Mouse (Mus musculus) splenic B cell, adult 2 months (primary cell): ENCODE data around the gene Scrt2.

Experiments
- DNase-seq: peaks from one replicate; pipeline ENCODE4 v3.0.0-alpha.2; 2011; ENCODE audit warnings: low read depth, low spot score
- H3K27me3 ChIP-seq: 2 replicates; pipeline ENCODE4 v1.6.1; 2012; ENCODE audit warnings: mild to moderate bottlenecking, low read length, moderate library complexity, mixed read lengths; ENCODE audit not compliant: control insufficient read depth, poor library complexity, insufficient read depth, severe bottlenecking
- H3K36me3 ChIP-seq: 2 replicates; pipeline ENCODE4 v1.6.1; 2012; ENCODE audit warnings: mild to moderate bottlenecking, low read length, moderate library complexity, mixed read lengths; ENCODE audit not compliant: control insufficient read depth, poor library complexity, insufficient read depth, severe bottlenecking

Scrt2 gene

DNA sequence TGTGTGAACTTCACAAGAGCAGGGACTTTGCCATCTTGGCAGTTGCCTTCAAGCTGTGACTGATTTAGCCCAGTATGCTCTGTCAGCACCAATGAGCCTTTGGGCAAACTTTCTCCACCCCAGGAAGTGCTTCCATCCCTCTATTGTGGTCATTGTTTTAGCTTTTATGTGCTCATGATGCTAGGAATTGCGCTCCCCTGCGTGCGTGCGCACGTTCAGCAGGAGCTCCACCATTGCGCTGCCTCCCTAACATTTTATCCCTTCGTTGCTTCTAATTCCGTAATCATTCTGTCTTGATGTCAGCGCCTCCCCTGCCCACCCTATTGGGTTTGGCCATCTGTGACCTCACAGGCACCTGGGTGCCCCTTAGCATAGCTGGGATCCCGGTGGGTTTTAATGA is 25.3 kb downstream of the Scrt2 start:
- DNase-seq: no peak
- Histone ChIP-seq H3K36me3 (no peaks in the 10 kb centered on the region), H3K27me3 (no peaks in the 10 kb centered on the region; the same call in 1 of the 2 replicates)

DNA sequence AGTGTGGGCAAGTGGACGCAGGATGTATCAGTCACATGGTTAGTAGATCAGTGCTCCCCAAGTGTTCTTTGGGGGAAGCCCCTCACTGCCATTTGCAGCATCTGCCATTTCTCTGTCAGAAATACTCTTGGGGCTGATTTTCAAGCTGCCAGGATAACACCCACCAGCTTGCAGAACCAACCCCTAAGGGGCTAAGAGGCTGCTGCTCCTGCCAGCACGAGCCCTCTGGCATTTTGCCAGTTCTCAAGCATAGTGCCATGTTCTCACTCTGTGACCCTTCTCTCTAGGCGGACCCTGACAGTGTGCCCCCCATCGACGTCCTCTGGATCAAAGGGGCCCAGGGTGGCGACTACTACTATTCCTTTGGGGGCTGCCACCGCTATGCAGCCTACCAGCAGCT is 27.4 kb downstream of the Scrt2 start:
- no peaks in the 10 kb centered on the region; the same call in 1 of the 2 replicates for H3K27me3 ChIP-seq
- no peak for DNase-seq
- no peaks in the 10 kb centered on the region for H3K36me3 ChIP-seq

DNA sequence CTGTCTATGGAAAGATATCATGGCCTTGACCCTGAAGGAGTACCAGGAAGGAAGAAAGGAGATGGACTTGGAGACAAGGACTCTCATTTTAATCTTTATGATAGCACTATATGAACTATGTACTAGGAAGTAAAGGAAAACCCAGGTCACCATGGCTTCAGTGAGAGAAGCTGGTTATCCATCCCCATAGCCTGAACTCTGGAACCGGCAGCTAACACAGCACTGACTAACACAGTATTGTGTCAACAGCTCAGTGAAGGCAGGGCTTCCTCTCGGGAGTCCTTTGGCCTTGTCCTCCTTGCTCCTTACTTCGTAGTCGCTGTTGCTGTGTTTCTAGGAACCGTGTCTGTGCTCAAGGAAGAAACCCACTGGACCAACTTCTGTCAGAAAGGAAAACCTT is 28.1 kb downstream of the Scrt2 start:
- Histone ChIP-seq H3K27me3 (no peaks in the 10 kb centered on the region; the same call in 1 of the 2 replicates), H3K36me3 (no peaks in the 10 kb centered on the region)
- no peak for DNase-seq

DNA sequence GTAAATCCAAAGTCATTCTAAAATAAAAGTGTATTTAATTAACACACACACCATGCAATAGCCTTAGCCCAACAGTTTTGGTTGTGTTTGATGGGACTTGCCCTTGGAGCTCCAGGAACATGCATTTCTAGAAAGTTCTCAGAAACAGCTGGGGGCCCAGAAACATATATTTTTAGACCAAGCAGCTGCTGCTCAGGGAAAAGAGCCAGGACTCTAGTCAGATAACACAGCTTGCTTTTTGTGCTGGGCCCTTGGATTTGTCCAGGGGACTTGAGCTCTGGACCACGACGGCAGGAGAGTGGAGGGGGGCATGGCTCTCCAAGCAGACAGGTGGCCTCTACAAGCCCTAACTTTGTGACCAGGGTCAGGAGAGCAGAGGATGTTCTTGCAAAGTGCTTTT is 30.0 kb downstream of the Scrt2 start:
- DNase-seq: no peak
- no peaks in the 10 kb centered on the region for H3K36me3 ChIP-seq
- no peaks in the 10 kb centered on the region; the same call in 1 of the 2 replicates for H3K27me3 ChIP-seq

DNA sequence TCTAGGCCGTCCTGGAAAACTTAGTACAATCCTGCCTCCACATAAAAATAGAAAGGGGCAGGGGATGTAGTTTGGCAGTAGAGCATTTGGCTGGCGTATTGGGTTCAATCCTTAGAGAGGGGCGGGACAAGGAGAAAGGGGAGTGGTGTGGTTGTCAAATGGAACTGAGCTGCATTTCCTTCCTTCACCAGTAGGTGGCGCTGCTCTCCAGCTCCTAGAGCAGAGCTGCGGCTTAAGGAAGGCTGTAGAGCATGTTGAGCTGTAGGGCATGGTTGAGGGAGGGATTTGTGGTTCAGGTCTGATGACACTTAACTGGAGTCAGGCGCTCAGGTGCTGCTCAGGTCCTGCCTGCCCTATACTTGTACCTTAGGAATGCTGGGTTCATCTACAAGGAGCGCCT is 30.6 kb downstream of the Scrt2 start:
- H3K27me3 ChIP-seq: no peaks in the 10 kb centered on the region; the same call in 1 of the 2 replicates
- DNase-seq: peak; percentile 84
- H3K36me3 ChIP-seq: no peaks in the 10 kb centered on the region

DNA sequence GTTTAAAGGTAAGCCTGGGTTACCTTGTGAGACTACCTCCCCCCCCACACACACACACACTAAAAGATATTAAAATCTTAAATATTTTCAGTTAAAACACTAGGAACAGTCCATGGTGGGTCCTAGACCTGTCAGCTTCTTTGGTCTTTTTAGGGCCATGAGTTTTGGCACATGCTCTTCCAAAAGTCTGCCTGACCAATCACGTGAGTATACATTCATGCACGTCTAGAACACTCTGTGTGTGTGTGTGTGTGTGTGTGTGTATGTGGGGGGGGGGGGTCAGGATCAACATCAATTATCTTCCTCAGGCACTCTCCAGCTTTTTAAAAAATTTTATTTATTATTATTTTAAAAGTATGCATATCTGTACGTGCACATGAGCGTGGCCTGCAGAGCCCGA is 31.2 kb downstream of the Scrt2 start:
- Histone ChIP-seq H3K36me3 (no peaks in the 10 kb centered on the region), H3K27me3 (no peaks in the 10 kb centered on the region; the same call in 1 of the 2 replicates)
- DNase-seq: no peak

DNA sequence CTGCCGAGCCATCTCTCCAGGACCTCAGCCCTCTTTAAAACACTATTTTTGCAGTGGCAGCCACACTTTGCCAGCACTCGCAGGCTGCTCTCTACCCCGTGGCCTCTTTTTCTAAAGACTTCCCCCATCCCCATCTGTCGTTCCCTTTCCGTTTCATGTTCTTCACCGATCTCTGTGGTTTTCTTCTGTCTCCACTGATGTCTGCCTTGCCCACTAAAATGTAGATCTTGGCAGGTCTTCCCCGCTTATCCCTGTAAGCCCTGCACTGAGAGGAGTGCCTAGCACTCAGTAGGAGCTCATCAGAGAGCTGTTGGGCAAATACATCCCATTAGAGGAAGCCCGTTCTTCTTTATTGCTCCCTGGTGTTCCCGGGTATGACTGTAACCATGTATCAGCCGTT is 31.6 kb downstream of the Scrt2 start:
- Histone ChIP-seq H3K36me3 (no peaks in the 10 kb centered on the region), H3K27me3 (no peaks in the 10 kb centered on the region)
- no peak for DNase-seq

DNA sequence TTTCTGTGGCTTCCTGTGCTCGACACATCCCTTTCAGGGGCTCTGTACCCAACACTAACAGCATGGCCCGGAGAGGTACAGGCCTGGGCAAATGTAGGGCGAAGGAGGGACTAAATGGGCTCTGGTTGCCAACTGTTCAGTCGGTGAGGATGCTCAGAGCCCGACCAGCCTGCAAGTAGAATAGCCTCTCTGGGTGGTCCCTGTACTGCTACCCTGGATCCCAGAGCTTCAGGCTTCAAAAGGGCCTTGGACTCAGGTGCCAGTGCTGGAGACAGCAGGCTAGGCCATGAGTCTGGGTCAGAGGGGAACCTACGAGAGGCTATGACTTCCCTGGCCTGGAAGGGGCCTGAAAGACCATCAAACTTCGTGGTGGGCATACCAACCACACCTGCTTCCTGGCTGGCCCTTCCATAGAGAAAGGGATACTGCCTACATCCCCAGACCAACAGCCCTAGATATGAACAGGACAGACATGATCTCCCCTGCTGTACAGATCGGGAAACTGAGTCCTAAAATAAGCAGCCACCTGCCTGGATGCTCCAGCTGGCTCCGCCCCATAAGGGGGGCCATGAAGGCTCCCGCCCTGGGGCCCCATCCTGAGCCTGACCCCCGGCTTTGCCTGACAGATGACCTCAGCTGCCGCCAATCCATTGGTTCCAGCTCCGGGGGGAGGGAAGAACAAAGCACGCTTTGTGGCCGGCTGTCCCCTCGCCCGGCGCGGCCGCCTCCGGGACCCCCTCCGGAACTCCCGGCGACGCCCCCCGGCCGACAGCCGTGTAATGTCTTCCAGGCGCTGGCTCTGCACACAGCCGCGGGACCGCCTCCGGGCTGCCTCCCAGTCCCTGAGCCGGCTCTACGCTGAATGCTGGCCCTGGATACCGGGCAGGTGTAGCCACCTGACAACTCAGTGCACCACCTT is 33.0 kb downstream of the Scrt2 start:
- H3K36me3 ChIP-seq: no peaks in the 10 kb centered on the region
- H3K27me3 ChIP-seq: no peaks in the 10 kb centered on the region
- DNase-seq: no peak

DNA sequence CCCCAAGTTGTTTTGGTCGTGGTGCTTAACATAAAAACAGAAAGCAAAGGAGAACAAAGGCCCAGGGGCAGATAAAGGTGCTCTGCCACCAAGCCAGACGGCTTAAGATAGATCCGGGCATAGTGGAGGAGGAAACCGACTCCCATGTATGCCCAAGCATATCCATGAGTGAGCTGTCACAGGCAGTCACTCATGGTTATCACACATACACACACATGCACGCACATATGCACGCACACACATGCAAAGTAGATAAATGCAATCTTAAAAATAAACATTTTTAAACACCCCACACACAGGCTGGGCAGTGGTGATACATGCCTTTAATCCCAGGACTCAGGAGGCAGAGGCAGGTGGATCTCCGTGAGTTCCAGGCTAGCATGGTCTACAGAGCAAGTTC is 36.4 kb downstream of the Scrt2 start:
- Histone ChIP-seq H3K27me3 (no peaks in the 10 kb centered on the region), H3K36me3 (no peaks in the 10 kb centered on the region)
- no peak for DNase-seq

DNA sequence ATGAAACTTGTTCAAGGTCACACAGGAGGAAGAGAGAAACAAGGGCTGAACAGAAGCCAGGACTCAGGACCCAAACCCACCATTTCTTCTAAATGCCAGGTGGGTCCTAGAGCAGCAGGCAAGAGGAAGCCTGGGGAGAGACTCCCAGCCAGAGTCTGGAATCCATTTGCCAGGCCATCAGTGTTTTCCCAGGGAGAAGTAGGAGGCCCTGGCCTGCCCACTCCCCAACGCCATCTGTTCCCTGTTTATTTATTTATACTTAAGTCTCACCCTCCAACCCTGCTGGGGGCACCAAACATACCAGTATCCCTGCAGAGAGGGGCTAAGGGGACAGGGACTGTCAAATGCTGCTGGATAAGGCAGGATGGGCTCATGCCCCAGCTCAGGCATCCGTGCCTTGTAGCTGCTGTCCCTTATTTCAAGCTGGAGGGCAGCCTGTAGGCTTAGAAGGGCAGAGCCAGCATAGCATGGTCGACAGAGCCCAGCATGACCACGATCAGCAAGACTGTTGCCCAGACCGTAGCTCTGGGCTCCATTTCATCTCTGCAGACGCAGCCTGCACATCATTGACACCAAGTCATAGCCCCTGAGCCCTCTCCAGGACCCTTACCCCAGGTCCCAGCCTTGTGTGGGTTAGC is 38.0 kb downstream of the Scrt2 start:
- H3K27me3 ChIP-seq: no peaks in the 10 kb centered on the region
- DNase-seq: no peak
- no peaks in the 10 kb centered on the region for H3K36me3 ChIP-seq

DNA sequence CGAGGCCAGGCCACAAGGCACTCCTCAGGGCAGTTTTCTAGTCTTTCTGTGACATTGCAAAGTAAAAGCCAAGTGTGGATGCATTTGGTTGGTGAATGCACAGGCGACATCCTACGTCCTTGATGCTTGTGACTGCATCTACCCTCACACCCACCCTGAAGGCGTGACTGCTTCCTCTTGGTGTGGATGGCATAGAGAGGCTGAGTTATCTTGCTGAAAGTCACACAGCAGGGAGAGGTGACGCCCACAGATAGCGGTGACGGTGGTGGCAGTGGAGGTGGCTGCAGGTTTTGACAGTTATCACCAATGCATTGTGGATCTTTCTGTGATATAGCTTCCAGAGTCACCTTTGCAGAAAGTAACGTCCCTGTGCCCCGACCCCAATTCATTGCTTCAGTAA is 41.6 kb downstream of the Scrt2 start:
- DNase-seq: no peak
- Histone ChIP-seq H3K36me3 (no peaks in the 10 kb centered on the region), H3K27me3 (no peaks in the 10 kb centered on the region)

DNA sequence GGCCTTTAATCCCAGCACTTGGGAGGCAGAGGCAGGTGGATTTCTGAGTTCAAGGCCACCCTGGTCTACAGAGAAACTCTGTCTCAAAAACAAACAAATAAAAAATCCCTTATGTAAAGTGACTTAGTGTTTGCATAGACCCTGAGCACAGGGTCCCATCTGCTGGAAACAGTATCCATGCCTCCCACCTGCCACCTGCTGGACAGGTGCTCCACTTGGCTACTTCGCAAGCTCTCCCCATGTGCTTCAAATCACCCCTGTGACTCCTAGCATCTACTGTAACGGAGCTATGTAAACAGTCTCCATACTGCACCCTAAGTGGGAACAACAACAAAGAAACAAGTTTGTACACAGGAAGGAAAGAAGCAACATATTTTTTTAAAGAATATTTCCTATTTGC is 47.3 kb downstream of the Scrt2 start:
- DNase-seq: no peak
- no peaks in the 10 kb centered on the region for H3K27me3 ChIP-seq
- no peaks in the 10 kb centered on the region for H3K36me3 ChIP-seq

DNA sequence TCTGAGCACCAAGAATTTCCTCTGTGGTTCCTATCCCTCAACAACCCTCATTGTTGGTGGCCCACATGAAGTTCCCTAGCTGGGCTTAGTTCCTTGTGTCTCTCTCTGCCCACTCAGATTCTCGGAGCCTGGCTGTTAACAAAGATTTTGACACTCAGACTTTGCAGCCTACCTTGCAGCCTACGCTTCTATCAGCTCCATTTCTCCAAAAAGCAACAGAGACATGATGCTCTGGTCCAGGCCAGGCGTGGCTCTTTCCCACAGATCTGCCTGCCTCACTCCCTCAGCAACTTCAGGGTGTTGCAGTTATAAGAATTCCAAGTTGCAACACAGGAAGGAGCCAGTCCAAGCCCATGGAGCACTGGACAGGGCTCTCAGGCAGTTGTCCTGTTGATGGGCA is 48.4 kb downstream of the Scrt2 start:
- H3K27me3 ChIP-seq: no peaks in the 10 kb centered on the region
- no peak for DNase-seq
- no peaks in the 10 kb centered on the region for H3K36me3 ChIP-seq

DNA sequence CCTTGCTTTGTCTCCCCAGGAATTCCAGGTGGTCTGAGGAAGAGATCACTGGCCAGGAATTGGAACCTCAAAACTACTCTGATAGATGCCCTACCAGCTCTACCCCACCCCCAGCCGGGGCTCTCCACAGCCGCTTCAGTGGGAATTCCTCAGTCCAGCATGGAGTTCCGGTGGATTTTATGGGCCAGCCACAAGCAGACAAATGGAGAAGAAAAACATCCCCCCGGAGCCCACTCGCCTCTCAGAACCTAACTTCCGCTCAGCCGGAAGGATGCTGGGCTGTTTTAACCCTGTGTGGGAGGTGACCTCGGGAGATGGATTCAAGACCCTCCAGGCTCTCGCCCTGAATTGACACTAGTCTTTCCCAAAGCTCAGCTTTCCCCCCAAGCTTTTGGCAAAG is 50.7 kb downstream of the Scrt2 start:
- no peaks in the 10 kb centered on the region for H3K36me3 ChIP-seq
- no peak for DNase-seq

DNA sequence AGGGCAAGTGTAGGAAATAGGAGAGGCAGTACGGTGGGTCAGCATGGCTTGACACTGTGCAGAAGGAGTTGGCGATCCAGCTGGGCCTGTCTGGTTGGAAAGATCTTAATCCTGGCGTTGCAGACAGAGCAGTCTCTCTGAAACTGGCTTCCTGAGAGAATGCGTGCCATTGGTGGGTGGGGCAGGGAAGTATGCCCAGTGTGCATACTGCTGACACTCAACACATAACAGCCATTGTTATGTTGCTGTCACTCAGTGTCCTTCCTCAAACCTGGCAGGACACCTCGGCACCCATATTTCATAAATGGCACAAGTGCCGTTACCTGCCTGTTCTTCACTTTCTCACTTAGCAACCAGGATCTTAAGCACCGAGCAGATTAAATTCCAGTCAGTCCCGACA is 51.4 kb downstream of the Scrt2 start:
- H3K27me3 ChIP-seq: no peaks in the 10 kb centered on the region

More for the DNA sequence above, 50.7 kb downstream of the Scrt2 start:
- no peaks in the 10 kb centered on the region for H3K27me3 ChIP-seq

More for the DNA sequence above, 51.4 kb downstream of the Scrt2 start:
- no peak for DNase-seq
- no peaks in the 10 kb centered on the region for H3K36me3 ChIP-seq
